Mouse (Mus musculus) urinary bladder, adult 2 months (tissue): Measurements from ENCODE around the gene Slc6a5. TPM values are rescaled to one million over a fixed set of nuclear protein-coding genes. Genes with fewer than 3 reads are reported as not detected.

Experiments
- DNase-seq: peaks from one replicate; pipeline ENCODE4 v3.0.0; 2022; ENCODE audit warnings: low spot score
- polyA plus RNA-seq: library from polyadenylated mRNA; depleted of rRNA; stranded (reverse); fragments of >200 nt; gene quantifications from 2 replicates; pipeline ENCODE4 v1.2.3, GENCODE M21; 2012; rRNA removed

The Slc6a5 gene
- polyA plus RNA-seq = not detected in 2 replicates

DNA sequence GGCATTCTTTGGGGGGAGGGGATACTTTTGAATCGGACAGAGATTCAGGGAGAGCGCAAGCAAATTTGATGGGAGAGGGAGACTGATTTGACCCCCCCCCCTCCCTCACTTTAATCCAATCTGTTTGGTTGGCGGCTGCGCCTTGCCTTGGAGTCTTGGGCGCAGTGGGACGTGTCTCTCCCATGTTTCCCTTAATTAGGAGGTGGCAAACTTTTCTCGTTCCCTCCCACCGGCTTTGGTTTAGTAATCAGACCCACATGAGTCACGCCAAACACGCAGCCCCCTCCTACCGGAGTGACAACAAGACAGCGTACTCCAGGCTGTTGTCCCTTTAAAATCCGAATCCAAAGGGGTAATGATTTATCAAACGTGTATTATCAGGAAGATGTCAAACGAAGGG, at the start of gene Slc6a5:
Gene Slc6a5 (plus strand): TSS at position 297 of the 400 bp plus-strand sequence.
- no peak for DNase-seq

DNA sequence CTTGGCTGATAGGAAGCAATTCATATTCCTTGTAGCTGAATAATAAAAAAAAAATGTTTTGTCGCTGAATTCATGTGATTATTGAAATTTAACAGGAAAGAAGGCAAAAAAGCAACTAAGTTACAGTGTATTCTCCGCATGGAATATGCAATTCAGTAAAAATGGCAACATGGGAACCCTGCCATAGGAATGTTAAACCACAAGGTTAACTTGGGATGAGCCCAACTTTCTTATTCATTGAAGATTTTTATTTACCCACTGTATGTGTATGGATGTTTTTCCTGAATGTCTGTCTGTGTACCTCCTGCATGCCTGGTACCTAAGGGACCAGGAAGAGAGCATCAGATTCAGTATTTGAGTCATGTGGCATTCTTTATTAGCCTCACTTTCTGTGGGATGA, 48.8 kb upstream of the Slc6a5 start:
- no peak for DNase-seq

DNA sequence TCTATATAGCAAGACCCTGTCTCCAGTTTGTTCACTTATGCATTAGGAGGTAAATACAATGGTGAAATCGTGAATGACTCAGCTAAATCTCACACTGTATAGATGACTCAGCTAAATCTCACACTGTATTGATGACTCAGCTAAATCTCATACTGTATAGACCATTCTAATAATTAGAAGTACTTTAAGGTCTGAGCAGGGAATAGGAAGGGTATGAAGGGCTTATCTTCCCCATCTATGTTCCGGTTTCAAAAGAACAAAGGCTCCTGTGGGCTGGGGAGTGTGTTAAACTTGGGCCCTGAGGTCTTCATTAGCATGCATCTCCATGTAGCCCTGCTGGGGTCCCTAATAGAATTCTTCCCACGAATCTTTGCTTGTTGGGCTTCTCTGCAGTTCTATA, 46.2 kb upstream of the Slc6a5 start:
- no peak for DNase-seq

DNA sequence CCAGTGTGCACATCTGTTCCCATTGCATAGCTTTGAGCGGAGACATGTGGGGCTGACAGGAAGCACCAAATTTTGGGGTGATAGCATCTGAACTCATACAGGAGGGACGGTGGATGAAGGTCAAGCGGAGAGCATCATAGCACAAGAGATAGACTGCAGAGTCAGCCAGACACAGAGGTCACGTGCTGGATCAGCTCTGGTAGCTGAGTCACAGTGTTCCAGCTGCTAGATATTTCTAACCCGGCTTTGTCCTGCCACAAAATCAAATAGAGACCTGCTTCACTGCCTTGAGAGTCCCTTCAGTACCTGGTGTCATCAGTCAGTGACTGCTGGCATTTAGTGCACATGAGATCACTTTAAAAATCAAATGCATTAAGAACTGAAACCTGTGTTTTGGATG, 40.3 kb upstream of the Slc6a5 start:
- DNase-seq = no peak

DNA sequence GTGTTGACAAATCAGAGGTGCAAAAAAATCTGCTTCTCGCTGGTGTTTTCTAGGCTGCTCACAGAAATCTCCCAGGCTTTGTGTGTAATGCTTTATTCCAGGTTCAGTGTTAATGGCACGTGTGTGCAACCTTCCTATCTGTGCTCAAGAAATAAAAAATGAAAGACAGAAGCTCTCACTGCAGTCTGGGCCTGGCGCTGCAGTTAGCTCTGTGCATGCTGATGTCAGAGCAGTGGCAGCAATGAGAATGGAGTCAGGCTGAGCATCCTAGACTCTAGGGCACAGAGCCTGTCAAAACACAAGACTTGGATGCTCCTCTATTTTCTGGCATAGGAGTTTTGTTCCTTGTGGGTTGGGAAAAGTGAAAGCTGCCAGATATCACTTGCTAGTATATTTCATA, 39.7 kb upstream of the Slc6a5 start:
- DNase-seq = no peak

DNA sequence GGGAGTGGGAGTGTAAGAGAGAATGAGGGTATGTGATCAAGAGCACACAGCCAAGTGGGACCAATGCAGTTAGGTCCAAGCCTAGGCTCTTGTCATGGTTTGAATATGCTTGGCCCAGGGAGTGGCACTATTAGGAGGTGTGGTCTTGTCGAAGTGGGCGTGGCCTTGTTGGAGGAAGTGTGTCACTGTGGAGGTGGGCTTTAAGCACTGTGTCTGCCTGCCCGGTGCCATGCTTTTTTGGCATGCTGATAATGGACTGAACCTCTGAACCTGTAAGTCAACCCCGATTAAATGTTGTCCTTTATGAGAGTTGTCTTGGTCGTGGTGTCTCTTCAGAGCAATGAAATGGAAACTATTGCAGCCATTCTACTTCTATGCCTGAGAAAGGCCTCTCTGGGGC, 32.6 kb upstream of the Slc6a5 start:
- no peak for DNase-seq

DNA sequence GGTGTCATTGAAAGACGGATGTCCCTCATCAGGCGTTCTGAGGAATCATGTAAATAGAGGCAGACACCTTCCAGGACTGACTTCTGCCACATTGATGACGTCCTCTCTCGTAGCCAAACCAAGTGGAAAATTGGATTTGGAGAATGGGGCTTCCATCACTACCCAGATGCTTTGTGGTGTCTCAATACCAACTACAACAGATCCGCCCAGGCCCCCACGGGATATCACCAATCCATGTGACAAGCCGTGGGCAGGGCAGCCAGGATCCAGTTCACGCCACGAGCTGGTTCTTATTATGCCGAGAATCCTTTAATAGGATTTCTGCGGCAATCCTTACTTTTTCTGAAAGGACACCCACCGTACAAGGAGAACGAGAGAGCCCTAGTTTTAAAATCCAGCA, 30.9 kb upstream of the Slc6a5 start:
- DNase-seq = no peak

DNA sequence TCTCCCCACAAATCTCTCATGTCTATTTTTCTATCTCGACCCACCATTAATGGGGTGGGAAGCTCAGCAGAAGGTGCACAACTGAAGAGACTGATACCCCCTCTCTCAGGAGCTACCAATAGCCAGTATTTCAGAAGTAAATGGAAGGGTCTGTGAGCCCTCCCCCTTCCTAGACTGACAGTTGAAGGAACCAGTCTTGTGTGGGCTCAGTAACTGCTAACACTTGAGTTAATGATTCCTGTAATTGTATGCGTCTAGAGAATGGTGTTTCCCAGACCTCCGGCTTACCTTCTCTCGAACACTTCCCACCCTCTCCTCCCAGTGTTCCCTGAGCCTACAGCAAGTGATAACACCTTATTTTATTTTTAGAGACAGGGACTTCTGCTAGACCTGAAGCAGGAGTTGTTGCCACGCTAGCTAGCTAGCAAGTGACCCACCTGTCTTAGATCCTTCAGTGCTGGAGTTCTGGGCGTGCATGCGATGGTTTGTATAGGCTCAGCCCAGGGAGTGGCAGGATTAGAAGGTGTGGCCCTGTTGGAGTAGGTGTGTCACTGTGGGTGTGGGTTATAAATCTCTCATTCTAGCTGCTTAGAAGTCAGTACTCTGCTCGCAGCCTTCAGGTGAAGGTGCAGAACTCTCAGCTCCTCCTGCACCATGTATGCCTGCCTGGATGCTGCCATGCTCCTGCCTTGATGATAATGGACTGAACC, 29.8 kb upstream of the Slc6a5 start:
- DNase-seq = no peak

DNA sequence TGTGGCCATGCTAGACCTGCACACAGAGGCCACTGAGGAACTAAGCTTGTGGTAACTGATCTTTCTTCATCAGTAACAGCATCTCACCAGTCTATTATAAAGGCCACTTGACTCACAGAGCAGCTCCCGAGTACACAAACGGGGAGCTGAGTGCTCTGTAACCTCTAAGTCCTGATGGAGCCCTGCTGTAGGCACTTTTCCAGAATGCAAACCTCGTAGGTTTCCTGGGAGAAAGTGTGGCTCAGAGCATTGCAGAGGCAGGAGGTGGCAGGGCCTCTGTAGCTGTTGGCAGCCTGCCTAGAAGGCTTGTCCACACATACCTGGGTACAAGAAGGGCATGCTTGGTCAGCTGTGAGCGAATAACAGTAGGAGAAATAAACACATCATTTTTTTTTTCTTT, 27.7 kb upstream of the Slc6a5 start:
- DNase-seq = no peak

DNA sequence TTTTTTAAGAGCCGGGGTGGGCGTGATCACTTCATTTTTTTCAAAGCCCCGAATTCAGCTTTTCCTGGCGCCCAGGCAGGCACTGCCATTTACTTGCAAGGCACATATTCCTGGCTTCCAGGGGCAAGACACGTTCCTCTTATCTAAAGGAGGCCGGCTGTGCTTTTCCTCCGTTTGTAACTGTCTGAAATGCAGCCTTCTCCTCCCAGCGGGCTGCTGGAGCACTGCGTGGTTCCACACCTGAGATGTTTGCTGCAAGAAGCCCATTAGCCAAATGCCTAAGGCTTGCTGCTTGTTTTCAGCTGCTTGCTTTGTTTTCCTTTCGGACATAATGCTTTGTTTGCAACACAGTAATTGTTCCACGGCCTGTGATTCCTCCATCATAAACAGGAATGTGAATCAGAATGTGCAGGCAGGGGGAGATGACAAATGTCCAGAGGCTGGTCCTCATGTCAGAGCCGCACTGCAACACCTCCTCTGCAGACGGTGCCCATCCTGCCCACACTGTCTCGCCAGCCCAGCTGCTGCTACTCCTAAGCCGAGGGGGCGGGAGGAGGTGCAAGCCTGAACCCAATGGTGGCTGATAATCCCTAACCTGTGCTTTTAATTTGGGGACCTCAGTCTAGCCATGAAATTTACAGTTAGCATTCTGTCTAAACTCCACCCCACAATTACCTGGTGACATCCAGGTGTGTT, 27.1 kb upstream of the Slc6a5 start:
- no peak for DNase-seq

DNA sequence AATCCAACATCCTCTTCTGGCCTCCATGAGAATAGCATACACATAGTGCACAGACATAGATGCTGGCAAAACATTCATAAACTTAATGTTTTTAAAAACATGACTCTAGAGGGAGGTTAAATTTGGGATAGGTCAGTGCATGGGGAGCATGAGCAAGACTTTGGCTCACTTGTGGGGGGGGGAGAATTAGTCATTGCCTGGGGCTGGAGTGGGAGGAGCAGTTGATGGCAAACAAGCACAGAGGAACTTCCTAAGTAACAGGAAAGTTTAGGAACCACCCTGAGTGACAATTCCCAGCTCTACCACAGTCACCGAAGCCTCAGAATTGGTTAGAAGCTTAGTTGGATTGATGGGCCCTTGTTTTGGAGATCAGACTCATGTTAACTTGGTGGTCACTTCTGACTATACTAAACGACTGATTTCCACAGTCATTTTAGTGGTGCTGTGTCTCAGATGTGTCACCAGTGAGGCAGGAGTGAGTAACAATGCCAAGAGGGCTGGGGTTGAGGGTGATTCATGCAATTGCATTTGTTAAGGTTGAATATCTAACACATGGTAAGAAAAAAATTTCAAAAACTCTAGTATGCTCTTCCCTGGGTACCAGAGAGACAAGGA, 22.1 kb upstream of the Slc6a5 start:
- no peak for DNase-seq

DNA sequence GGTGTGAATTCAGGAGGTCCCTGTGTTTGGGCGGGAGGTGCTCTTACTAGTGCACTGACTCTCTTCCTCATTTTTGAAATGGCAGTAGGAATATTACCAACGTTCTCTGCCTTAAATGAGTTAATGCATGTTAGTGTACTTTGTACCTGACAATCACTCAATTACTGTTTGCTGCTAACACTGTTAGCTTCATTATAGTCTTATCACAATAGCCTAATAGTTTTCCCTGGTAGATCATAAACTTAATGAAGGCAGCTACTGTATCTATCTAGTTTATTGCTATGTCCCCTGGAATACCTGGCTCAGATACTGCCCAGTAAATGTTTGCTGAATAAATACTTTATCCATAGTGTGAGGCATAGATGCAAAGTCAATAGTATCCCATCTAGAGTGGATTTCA, 15.2 kb upstream of the Slc6a5 start:
- DNase-seq = no peak

DNA sequence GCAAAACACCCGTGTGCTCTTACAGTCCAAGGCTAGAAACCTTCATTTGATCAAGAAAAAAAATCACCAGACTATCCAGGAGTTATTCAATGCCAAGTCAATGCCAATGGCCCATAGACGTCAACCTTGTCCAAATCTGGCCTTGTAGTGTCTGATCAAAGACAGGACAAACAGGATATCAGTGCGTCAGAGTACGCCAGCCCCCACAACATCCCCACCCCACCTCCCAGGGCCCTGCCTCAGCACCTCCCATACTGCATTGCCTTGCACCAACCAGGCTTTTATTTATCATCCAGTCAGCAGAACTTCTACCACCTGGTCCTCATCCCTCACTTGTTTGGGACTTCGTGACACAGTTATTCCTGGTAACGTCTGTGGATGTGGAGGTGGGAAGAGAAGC, 14.7 kb upstream of the Slc6a5 start:
- no peak for DNase-seq

DNA sequence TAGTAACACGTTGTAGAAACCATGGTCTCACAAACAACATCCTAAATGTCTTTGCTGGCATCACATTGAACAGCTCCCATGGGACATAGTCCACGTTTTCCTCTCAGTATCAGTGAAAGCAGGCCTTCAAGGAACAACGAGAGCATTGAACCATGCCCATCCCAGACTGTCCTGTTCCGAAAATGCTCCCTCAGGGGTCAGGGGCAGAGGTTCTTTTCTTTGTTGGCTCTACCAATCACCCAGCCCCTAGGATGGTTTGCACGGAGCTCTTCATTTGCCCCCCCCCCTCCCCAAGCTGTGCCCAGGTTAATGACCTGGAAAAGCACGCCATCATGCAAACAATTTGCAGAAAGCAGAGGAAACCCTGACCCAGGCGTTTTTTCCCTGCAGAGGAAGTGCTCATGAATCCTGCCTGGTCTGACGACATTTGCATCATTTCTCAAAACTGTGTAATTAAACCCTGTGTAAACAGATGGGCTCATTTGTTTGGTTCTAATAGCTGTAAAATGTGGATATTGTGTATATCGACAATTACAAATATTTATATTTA, 7.9 kb upstream of the Slc6a5 start:
- DNase-seq = no peak

DNA sequence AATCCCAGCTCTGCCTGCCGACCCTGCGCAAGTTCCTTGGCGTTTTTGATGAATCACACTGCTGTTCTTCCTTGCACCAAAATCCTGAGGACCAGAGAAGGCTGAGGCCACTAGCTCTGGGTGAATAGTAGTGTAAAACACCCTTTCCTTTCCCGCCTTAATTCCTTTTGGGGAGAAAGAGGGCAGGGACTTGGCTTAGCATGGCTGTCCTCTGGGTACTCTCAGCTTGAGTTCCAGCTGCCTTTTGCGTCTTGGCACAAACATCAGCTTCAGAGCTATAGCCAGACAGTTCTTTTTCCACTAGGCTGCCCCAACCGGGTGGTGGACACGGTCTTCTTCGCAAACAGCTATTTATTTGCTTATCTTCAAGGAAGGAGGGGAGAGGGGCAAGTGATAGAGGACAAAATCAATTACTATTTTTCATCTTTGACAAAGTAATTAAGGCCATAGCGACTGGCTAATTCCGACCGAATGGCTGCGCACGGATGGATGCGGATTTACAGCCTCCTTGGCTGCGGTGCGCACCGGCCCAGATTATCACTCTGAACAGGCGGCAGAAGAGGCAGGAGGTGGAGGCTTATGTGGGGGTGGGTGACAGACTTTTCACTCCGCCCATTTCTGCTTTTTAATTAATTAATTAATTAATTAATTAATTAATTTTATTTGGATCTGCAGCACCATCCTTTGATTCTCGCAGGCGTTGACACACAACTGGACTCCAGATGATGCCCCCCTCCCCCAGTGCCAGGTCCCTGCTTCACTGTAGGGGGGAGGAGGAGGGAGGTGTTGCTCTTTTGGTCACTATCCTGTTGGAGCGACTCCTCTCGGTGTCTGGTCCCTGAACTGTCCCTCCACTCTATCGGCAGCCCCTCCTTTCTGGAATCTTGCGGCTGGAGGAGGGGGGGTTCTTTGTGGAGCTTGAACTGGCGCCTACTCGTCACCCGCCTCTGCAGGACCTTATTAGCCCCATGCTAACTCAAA, 2.5 kb upstream of the Slc6a5 start:
- no peak for DNase-seq

DNA sequence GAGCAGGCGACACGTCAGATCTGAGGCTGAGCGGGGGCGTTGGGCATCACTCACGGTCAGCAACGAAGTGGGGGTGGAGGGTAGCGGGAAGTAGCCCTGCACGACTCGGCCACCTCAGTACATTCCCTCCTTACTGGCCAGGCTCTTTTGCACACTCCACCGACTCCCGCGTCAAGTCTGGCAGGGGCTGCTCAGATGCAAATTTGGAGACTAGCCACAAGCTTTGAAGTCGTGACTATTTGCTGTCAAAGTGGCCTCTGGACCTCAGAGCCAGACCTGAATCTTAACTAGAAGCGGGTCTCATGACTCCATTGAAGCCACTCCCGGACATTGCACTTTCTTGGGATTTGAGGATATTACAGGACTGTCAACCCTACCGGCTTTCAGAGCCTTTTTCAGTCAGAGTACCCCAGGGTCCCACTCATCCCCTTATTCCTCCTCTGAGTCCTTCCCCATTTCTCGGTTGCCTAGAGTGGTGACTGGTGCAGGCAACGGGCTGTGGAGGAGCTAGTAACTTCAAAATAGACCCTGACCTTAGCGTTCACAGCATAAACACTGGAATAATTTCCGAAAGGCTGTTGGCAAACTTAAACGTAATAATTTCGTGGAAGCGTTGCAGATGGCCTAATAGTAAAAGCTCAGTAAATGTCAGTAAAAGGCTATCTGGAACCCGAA, 1.6 kb upstream of the Slc6a5 start:
- no peak for DNase-seq

DNA sequence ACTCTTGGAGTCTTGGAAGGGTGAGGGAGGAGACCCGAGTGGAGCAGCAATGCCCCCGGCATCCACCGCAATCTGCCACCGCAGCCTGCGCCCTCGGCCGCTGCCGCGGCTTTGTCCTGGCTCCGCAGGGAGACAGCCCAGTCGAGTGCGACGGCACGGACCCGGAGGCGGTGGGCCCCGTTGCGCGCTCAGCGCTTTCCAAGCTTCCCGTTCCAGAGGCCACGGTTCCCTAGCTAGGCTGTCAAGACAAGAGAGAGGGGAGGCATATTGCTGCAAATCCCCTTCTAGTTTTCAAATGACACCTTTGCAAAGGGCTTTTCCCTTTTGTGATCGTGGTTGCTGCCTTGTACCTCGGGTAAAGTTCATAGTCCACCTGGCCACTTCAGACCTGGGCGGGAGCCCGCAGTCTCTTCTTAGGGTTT, 945 bp upstream of the Slc6a5 start:
- no peak for DNase-seq

DNA sequence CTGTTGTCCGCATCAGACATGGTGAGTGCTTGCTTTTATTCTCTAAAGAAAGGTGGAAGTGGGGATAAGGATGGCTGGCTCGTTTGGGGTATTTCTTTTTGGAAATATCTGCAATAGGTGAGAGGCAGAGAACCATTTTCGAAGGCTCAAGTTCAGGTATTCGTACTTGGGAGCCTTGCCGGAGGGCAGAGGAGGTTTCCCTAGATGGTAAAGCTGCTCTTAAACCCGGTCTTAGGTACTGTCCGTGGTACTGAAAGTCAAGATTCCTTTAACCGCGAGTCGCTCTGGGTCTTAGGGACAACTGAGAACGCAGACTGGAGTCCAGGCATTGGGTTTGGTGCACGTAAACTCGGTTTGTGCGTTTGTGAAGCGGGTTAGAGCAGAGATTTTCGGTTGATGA, 415 bp downstream of the Slc6a5 start:
- no peak for DNase-seq

DNA sequence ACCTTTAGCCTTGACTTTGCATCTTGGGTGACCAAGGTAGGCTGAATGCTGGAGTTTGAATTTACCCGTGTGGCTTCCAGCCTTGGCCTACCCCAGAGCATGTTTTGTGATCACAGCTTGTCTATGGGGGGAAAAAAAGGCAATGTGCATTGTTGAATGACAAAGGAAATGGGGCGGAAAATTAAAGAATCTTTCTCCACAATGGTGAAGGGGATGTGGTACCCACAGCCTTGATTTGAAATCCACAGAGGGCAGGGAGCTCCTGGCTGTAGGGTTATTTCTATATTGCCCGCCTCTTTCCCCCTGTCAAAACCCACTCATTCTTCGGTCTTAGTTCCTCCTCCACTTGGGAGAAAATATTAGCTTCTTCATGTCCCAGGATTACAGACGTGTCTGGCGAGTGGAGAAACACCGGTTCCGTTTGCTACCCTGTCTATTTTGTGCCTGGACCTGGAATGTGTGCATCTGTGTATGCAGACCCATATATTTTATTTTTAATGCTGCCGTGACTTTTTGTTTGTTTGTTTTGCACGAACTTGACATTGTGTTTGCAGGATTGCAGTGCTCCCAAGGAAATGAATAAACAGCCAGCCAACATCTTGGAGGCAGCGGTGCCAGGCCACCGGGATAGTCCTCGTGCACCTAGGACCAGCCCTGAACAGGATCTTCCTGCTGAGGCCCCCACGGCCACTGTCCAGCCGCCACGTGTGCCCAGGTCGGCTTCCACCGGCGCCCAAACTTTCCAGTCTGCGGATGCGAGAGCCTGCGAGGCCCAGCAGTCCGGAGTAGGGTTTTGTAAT, 1.4 kb downstream of the Slc6a5 start:
- DNase-seq = no peak

DNA sequence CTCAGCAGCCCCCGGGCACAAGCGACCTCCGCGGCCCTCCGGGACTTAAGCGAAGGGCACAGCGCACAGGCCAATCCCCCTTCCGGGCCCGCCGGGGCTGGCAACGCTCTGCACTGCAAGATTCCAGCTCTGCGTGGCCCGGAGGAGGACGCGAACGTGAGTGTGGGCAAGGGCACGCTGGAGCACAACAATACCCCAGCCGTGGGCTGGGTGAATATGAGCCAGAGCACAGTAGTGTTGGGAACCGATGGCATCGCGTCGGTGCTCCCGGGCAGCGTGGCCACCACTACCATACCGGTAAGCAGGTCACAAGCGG, 2.0 kb downstream of the Slc6a5 start:
- DNase-seq = no peak

DNA sequence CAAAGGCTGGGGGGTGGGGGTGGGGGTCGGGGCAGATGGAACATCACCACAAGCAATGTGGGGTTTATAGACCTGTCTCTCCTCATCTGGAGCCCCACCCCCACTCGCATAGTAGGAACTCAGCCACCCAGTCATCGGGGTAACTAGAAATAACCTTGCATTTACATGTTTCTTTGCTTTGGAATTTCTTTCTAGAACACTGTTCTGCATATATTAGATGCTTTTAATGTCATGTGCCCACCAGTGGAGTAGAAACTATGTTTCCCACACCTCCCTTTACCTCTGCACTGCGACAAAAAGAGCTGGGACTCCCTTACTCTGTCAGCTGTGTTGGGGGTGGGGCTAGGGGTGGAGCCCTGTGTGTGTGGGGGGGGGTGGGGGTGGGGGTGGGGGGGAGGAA, 3.2 kb downstream of the Slc6a5 start:
- no peak for DNase-seq
